Mouse (Mus musculus) ES-Bruce4 (cell line): Measurements from ENCODE around the gene Spon2.

Source experiments
- CTCF ChIP-seq: IDR thresholded peaks from one replicate; pipeline ENCODE4 v1.8.1; 2011; ENCODE audit warnings: low read depth, low read length
- POLR2A ChIP-seq: IDR thresholded peaks from one replicate; pipeline ENCODE4 v1.8.1; 2011; ENCODE audit warnings: low read length; ENCODE audit not compliant: insufficient read depth

DNA sequence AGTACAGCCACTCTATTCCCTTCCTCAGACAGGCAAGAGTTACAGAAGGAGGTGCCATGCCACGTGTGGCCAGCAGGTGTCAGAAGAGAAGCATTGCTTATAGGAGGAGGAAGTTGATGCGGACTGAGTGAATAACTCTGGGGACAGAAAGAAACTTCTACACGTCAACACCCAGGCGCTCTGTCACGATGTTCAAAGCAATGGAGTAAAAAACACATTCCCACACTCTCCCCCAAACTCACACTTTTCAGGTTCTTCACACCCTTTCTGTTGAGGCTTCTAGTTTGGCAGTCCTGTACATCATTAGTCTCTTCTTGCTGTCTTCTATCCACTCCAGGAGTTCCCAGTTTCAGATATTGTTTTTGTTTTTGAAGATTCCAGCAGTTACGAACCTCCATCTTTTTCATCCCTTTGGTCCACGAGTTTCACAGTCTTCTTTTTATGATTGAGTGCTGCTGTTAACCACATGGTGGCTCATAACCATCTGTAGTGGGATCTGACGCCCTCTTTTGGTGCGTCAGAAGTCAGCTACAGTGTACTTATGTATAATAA, 14.5 kb downstream of the Spon2 start:
- TF ChIP-seq POLR2A (no peak), CTCF (peak; percentile 90)
